Mouse (Mus musculus) layer of hippocampus, adult 2 months (tissue): ENCODE data around the gene C8b. TPM values are rescaled to one million over a fixed set of nuclear protein-coding genes. Genes with fewer than 3 reads are reported as not detected.

Source experiments
- DNase-seq, 2 experiments: peaks; one replicate each; pipeline ENCODE4 v3.0.0; 2022; ENCODE audit warnings: low spot score in 2 of 2
- H3K27ac ChIP-seq: fragments of 200-600 bp; 2 replicates; pipeline ENCODE4 v1.8.1; 2022
- H3K4me3 ChIP-seq: fragments of 200-600 bp; 2 replicates; pipeline ENCODE4 v1.8.1; 2022; ENCODE audit warnings: mild to moderate bottlenecking
- CTCF ChIP-seq: fragments of 200-600 bp; conservative IDR thresholded peaks from 2 replicates; pipeline ENCODE4 v1.8.1; 2022; ENCODE audit warnings: antibody characterized with exemption, mild to moderate bottlenecking, moderate library complexity
- long read RNA-seq, 2 experiments: library from polyadenylated mRNA; stranded (forward); transcript quantifications; one replicate each; pipeline ENCODE4 v2.0.0; 2021; ENCODE audit warnings: borderline mapping rate in 2 of 2
- total RNA-seq, 2 experiments: library from RNA; stranded (reverse); gene quantifications; 2 replicates each; pipeline ENCODE4 v1.2.3; 2021

The C8b gene
- under 1 TPM; 0.26 to 0.27 TPM for total RNA-seq
- long read RNA-seq, experiment 1: 0 reads
- long read RNA-seq, experiment 2: 0 reads

GRCm38 (mm10) chr4:104766065-104766464 lies at the start of gene C8b:
TSS of gene C8b (plus strand) at chr4:104766317.
- DNase-seq: no peak
- Histone ChIP-seq H3K27ac (no peak within 1 kb of the TSS), H3K4me3 (no peak within 1 kb of the TSS)
- no peak for TF ChIP-seq CTCF

- no peak overlapping the region for H3K4me3 ChIP-seq
- no peak for TF ChIP-seq CTCF
- H3K27ac ChIP-seq: peak overlapping the region; percentile 76
- no peak for DNase-seq
Measured at GRCm38 (mm10) chr4:104716506-104716905, 49.6 kb upstream of the C8b start.

GRCm38 (mm10) chr4:104718973-104719795 lies 46.9 kb upstream of the C8b start:
- peak; percentile 65 to 85 for DNase-seq
- Histone ChIP-seq H3K4me3 (no peak overlapping the region), H3K27ac (peak overlapping the region; percentile 92)
- no peak for TF ChIP-seq CTCF

GRCm38 (mm10) chr4:104723527-104724045 lies 42.5 kb upstream of the C8b start:
- no peak for TF ChIP-seq CTCF

GRCm38 (mm10) chr4:104724258-104724657 lies 41.9 kb upstream of the C8b start:
- no peak for DNase-seq
- no peak overlapping the region for H3K4me3 ChIP-seq
- TF ChIP-seq CTCF: no peak
- peak overlapping the region; percentile 56; the same call in 1 of the 2 replicates for H3K27ac ChIP-seq

More at GRCm38 (mm10) chr4:104723527-104724045, 42.5 kb upstream of the C8b start:
- peak; percentile 50 to 73 for DNase-seq
- Histone ChIP-seq H3K27ac (peak overlapping the region; percentile 68), H3K4me3 (no peak overlapping the region)

- no peak overlapping the region for H3K4me3 ChIP-seq
- TF ChIP-seq CTCF: peak; percentile 78
- peak in 1 of 2 experiments; percentile 64 for DNase-seq
- 0 out of 2 replicates have a peak overlapping the region, but pooled peaks have one; percentile 46 for H3K27ac ChIP-seq
Measured at GRCm38 (mm10) chr4:104725673-104726072, 40.4 kb upstream of the C8b start.

GRCm38 (mm10) chr4:104729185-104729584 lies 36.9 kb upstream of the C8b start:
- DNase-seq: no peak
- Histone ChIP-seq H3K27ac (no peak overlapping the region; the same call in 1 of the 2 replicates), H3K4me3 (no peak overlapping the region)
- TF ChIP-seq CTCF: no peak

GRCm38 (mm10) chr4:104746500-104746899 lies 19.6 kb upstream of the C8b start:
- no peak for DNase-seq
- Histone ChIP-seq H3K4me3 (no peak overlapping the region), H3K27ac (no peak overlapping the region)
- TF ChIP-seq CTCF: no peak

- no peak overlapping the region for H3K4me3 ChIP-seq
- TF ChIP-seq CTCF: peak; percentile 24
- H3K27ac ChIP-seq: no peak overlapping the region
- peak; percentile 29 to 35 for DNase-seq
Measured at GRCm38 (mm10) chr4:104754090-104754489, 12.0 kb upstream of the C8b start.

- no peak for DNase-seq
- H3K4me3 ChIP-seq: no peak overlapping the region
- no peak overlapping the region for H3K27ac ChIP-seq
- TF ChIP-seq CTCF: peak; percentile 49
Measured at GRCm38 (mm10) chr4:104760878-104761624, 5.1 kb upstream of the C8b start.

GRCm38 (mm10) chr4:104768190-104768589 lies 2.1 kb downstream of the C8b start:
- Histone ChIP-seq H3K4me3 (no peak overlapping the region), H3K27ac (no peak overlapping the region)
- no peak for DNase-seq
- TF ChIP-seq CTCF: no peak

- Histone ChIP-seq H3K27ac (no peak overlapping the region), H3K4me3 (no peak overlapping the region)
- no peak for DNase-seq
- no peak for TF ChIP-seq CTCF
Measured at GRCm38 (mm10) chr4:104769602-104770001, 3.5 kb downstream of the C8b start.

- DNase-seq: no peak
- H3K4me3 ChIP-seq: no peak overlapping the region
- no peak for TF ChIP-seq CTCF
- no peak overlapping the region for H3K27ac ChIP-seq
Measured at GRCm38 (mm10) chr4:104770331-104770730, 4.2 kb downstream of the C8b start.
